Mouse (Mus musculus): ENCODE results near the gene Dusp8. TPM values are rescaled to one million over a fixed set of nuclear protein-coding genes. Genes with fewer than 3 reads are reported as not detected.

The Dusp8 gene
- polyA plus RNA-seq, 1 experiment = 2.1 TPM

- Histone ChIP-seq H3K36me3 (ENCODE audit: control insufficient read depth, insufficient read depth) (no peaks in the 10 kb centered on the region), H3K79me3 (ENCODE audit: low read depth) (no peaks in the 10 kb centered on the region), H3ac (ENCODE audit: control insufficient read depth, insufficient read length, low read depth) (no peak overlapping the region), H3K4me3 (ENCODE audit: insufficient read depth, poor library complexity, severe bottlenecking) (no peak overlapping the region), H3K79me2 (ENCODE audit: control insufficient read depth, insufficient read depth) (no peaks in the 10 kb centered on the region), H3K27me3 (ENCODE audit: control insufficient read depth, insufficient read depth, insufficient read length) (peaks cover 23% of the 10 kb centered on the region)
- TF ChIP-seq MYOG (IDR thresholded peaks at IDR 0.05; ENCODE audit: control insufficient read depth, extremely low read depth, insufficient read length) (no peak), USF1 (IDR thresholded peaks at IDR 0.05; ENCODE audit: low read depth) (no peak), MYOD1 (IDR thresholded peaks at IDR 0.05; ENCODE audit: control insufficient read depth, insufficient read length, low read depth) (no peak), MAX (IDR thresholded peaks at IDR 0.05) (no peak), CEBPB (IDR thresholded peaks at IDR 0.05; ENCODE audit: low read depth) (no peak), CTCF (IDR thresholded peaks at IDR 0.05; ENCODE audit: control insufficient read depth, insufficient read depth, insufficient read length) (peak; percentile 81), FOSL1 (IDR thresholded peaks at IDR 0.05; ENCODE audit: insufficient read depth, low read length, poor library complexity, severe bottlenecking) (no peak)
These were observed 25.0 kb downstream of the Dusp8 start for GRCm38 (mm10) chr7:142070458-142071211.

GRCm38 (mm10) chr7:142068429-142068828 is 27.2 kb downstream of the Dusp8 start:
- H3ac ChIP-seq (ENCODE audit: control insufficient read depth, insufficient read length, low read depth) = no peak overlapping the region

GRCm38 (mm10) chr7:142060931-142061565 is 34.6 kb downstream of the Dusp8 start, which contains the start of gene Mob2:
Mob2 (minus strand) TSS chr7:142061065.
- no peak for TF ChIP-seq USF1 (IDR thresholded peaks at IDR 0.05; ENCODE audit: low read depth)
- TF ChIP-seq FOSL1 (IDR thresholded peaks at IDR 0.05; ENCODE audit: insufficient read depth, low read length, poor library complexity, severe bottlenecking) = no peak
- no peak for TF ChIP-seq CEBPB (IDR thresholded peaks at IDR 0.05; ENCODE audit: low read depth)
- TF ChIP-seq MYOG (IDR thresholded peaks at IDR 0.05; ENCODE audit: control insufficient read depth, extremely low read depth, insufficient read length) = no peak
- no peak for TF ChIP-seq MAX (IDR thresholded peaks at IDR 0.05)
- no peak for TF ChIP-seq MYOD1 (IDR thresholded peaks at IDR 0.05; ENCODE audit: control insufficient read depth, insufficient read length, low read depth)
- no peak for TF ChIP-seq CTCF (IDR thresholded peaks at IDR 0.05; ENCODE audit: control insufficient read depth, insufficient read depth, insufficient read length)
- Histone ChIP-seq H3K4me3 (ENCODE audit: insufficient read depth, poor library complexity, severe bottlenecking) (peak within 1 kb of the TSS; percentile 53), H3K36me3 (ENCODE audit: control insufficient read depth, insufficient read depth) (no peaks in the 10 kb centered on the region), H3ac (ENCODE audit: control insufficient read depth, insufficient read length, low read depth) (peak within 1 kb of the TSS; percentile 88), H3K79me3 (ENCODE audit: low read depth) (peaks cover 23% of the 10 kb centered on the region), H3K79me2 (ENCODE audit: control insufficient read depth, insufficient read depth) (peaks cover 48% of the 10 kb centered on the region), H3K27me3 (ENCODE audit: control insufficient read depth, insufficient read depth, insufficient read length) (peaks cover 11% of the 10 kb centered on the region)

More at GRCm38 (mm10) chr7:142068429-142068828, 27.2 kb downstream of the Dusp8 start:
- no peaks in the 10 kb centered on the region for H3K36me3 ChIP-seq (ENCODE audit: control insufficient read depth, insufficient read depth)
- no peak overlapping the region for H3K4me3 ChIP-seq (ENCODE audit: insufficient read depth, poor library complexity, severe bottlenecking)
- TF ChIP-seq CTCF (IDR thresholded peaks at IDR 0.05; ENCODE audit: control insufficient read depth, insufficient read depth, insufficient read length) (no peak), CEBPB (IDR thresholded peaks at IDR 0.05; ENCODE audit: low read depth) (no peak), USF1 (IDR thresholded peaks at IDR 0.05; ENCODE audit: low read depth) (no peak)
- peaks cover 32% of the 10 kb centered on the region for H3K27me3 ChIP-seq (ENCODE audit: control insufficient read depth, insufficient read depth, insufficient read length)
- H3K79me3 ChIP-seq (ENCODE audit: low read depth) = no peaks in the 10 kb centered on the region
- H3K79me2 ChIP-seq (ENCODE audit: control insufficient read depth, insufficient read depth) = no peaks in the 10 kb centered on the region

GRCm38 (mm10) chr7:142060185-142060930 is 35.3 kb downstream of the Dusp8 start:
- Histone ChIP-seq H3K79me3 (ENCODE audit: low read depth) (peaks cover 26% of the 10 kb centered on the region), H3ac (ENCODE audit: control insufficient read depth, insufficient read length, low read depth) (peak overlapping the region; percentile 88), H3K4me3 (ENCODE audit: insufficient read depth, poor library complexity, severe bottlenecking) (peak overlapping the region; percentile 53), H3K79me2 (ENCODE audit: control insufficient read depth, insufficient read depth) (peaks cover 54% of the 10 kb centered on the region), H3K27me3 (ENCODE audit: control insufficient read depth, insufficient read depth, insufficient read length) (peaks cover 6% of the 10 kb centered on the region), H3K36me3 (ENCODE audit: control insufficient read depth, insufficient read depth) (no peaks in the 10 kb centered on the region)
- no peak for TF ChIP-seq CEBPB (IDR thresholded peaks at IDR 0.05; ENCODE audit: low read depth)
- no peak for TF ChIP-seq MYOD1 (IDR thresholded peaks at IDR 0.05; ENCODE audit: control insufficient read depth, insufficient read length, low read depth)
- no peak for TF ChIP-seq CTCF (IDR thresholded peaks at IDR 0.05; ENCODE audit: control insufficient read depth, insufficient read depth, insufficient read length)
- TF ChIP-seq MAX (IDR thresholded peaks at IDR 0.05) = no peak
- no peak for TF ChIP-seq FOSL1 (IDR thresholded peaks at IDR 0.05; ENCODE audit: insufficient read depth, low read length, poor library complexity, severe bottlenecking)
- TF ChIP-seq MYOG (IDR thresholded peaks at IDR 0.05; ENCODE audit: control insufficient read depth, extremely low read depth, insufficient read length) = no peak
- TF ChIP-seq USF1 (IDR thresholded peaks at IDR 0.05; ENCODE audit: low read depth) = no peak

- no peak overlapping the region for H3ac ChIP-seq (ENCODE audit: control insufficient read depth, insufficient read length, low read depth)
- TF ChIP-seq USF1 (IDR thresholded peaks at IDR 0.05; ENCODE audit: low read depth) = no peak
- TF ChIP-seq FOSL1 (IDR thresholded peaks at IDR 0.05; ENCODE audit: insufficient read depth, low read length, poor library complexity, severe bottlenecking) = no peak
- no peak for TF ChIP-seq MAX (IDR thresholded peaks at IDR 0.05)
- no peak for TF ChIP-seq CTCF (IDR thresholded peaks at IDR 0.05; ENCODE audit: control insufficient read depth, insufficient read depth, insufficient read length)
- no peak for TF ChIP-seq MYOD1 (IDR thresholded peaks at IDR 0.05; ENCODE audit: control insufficient read depth, insufficient read length, low read depth)
- no peak for TF ChIP-seq CEBPB (IDR thresholded peaks at IDR 0.05; ENCODE audit: low read depth)
- TF ChIP-seq MYOG (IDR thresholded peaks at IDR 0.05; ENCODE audit: control insufficient read depth, extremely low read depth, insufficient read length) = no peak
- H3K27me3 ChIP-seq (ENCODE audit: control insufficient read depth, insufficient read depth, insufficient read length) = no peaks in the 10 kb centered on the region
- peaks cover 58% of the 10 kb centered on the region for H3K79me2 ChIP-seq (ENCODE audit: control insufficient read depth, insufficient read depth)
- H3K36me3 ChIP-seq (ENCODE audit: control insufficient read depth, insufficient read depth) = no peaks in the 10 kb centered on the region
- H3K4me3 ChIP-seq (ENCODE audit: insufficient read depth, poor library complexity, severe bottlenecking) = no peak overlapping the region
- peaks cover 29% of the 10 kb centered on the region for H3K79me3 ChIP-seq (ENCODE audit: low read depth)
These were observed 36.6 kb downstream of the Dusp8 start for GRCm38 (mm10) chr7:142059024-142059423.
